In the genomic region with DNA sequence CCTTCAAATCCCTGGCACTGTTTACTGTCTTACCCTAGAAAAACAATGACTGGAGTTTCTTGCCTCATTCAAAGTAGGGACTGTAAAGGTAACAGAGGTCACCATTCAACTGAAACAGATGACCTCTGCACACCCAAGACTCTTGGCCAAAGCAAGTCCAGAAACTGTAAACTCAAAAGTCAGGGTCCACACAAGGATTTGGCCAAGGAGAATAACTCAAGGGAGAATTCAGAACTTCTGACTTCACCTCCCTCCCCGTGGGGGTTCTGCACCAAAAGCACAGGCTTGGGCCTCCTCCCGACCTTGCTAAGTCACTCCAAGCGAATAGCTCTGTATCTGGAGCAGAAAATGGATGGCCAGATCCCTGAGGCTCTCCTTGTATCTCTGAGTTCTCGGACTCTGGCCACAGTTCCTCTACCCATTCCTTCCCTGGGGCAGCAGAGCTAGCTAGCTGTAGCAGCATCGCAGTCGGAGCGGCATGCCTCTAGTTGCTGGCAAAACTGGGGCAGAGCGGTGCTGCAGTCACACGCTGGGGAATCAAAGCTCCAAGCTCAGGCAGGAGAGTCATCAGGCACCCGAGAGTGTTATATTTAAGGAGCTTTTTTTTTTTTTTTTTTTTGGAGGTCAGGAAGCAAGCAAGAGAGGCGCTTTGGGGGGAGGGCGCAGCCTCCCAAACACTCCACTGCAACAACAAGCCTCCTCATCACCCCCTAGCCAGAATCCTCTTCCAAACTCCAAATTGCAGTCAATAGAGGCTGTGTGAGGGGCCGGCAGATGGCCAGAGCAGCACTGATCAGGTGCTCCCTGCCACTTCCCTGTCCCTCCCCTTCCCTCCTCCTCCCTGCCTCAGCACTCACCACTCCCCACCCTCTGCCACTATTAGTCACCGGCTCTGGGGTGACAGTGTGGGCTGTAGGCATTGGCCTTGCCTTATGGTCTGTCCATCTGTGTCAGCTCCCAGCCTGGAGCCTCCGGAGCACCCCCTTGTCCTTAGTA, we compare ENCODE assay signal across 8 mouse cellular contexts.
DNase-seq lines count a peak whose midpoint lies in the region; ATAC-seq and TF ChIP-seq lines count a peak whose summit lies in the region.

No protein-coding gene starts in this region.

- WGBS in hindbrain, embryonic 12.5 days, result 15% methylated on average over 15 of the region's 15 CpGs
- 10% methylated on average over 15 of the region's 15 CpGs for WGBS in neural tube, embryonic 14.5 days

- no peaks in the 10 kb centered on the region for H3K27me3 ChIP-seq in CH12.LX (replicated peaks)
- H3K27me3 ChIP-seq in hindbrain, embryonic 12.5 days, result no peaks in the 10 kb centered on the region
- no peaks in the 10 kb centered on the region for H3K27me3 ChIP-seq in neural tube, embryonic 14.5 days (ENCODE audit: control insufficient read depth, insufficient read depth, low read length)

- no peak overlapping the region for H3K27ac ChIP-seq in CH12.LX (ENCODE audit: insufficient read depth, low read depth)
- H3K27ac ChIP-seq in hindbrain, embryonic 12.5 days, result no peak overlapping the region
- peak overlapping the region; percentile 16; the same call in 1 of the 2 replicates for H3K27ac ChIP-seq in neural tube, embryonic 14.5 days (ENCODE audit: low read depth, low read length)
- no peak overlapping the region for H3K27ac ChIP-seq in gastrocnemius, adult 2 months

- peaks cover 0 to 43% of the 10 kb centered on the region in 2 experiments for H3K36me3 ChIP-seq in CH12.LX (replicated peaks in 1 of 2; ENCODE audit: control insufficient read depth in 1 of 2, insufficient read depth in 1 of 2, low read length in 1 of 2)
- H3K36me3 ChIP-seq in hindbrain, embryonic 12.5 days, result no peaks in the 10 kb centered on the region
- H3K36me3 ChIP-seq in neural tube, embryonic 14.5 days (ENCODE audit: control insufficient read depth, insufficient read depth, low read length), result no peaks in the 10 kb centered on the region

- peaks cover 2% of the 10 kb centered on the region for H3K9me3 ChIP-seq in CH12.LX (replicated peaks; ENCODE audit: low read length)
- no peaks in the 10 kb centered on the region for H3K9me3 ChIP-seq in hindbrain, embryonic 12.5 days (replicated peaks)
- H3K9me3 ChIP-seq in neural tube, embryonic 14.5 days (ENCODE audit: control insufficient read depth, low read length), result no peaks in the 10 kb centered on the region

- TF ChIP-seq RAD21 in CH12.LX (IDR thresholded peaks at IDR 0.05; ENCODE audit: low read depth, low read length), result no peak

- no peak overlapping the region for H3K4me2 ChIP-seq in CH12.LX (ENCODE audit: insufficient read depth, low read depth, poor library complexity, severe bottlenecking)
- no peak overlapping the region; the same call in 1 of the 2 replicates for H3K4me2 ChIP-seq in hindbrain, embryonic 12.5 days (replicated peaks)
- no peak overlapping the region for H3K4me2 ChIP-seq in neural tube, embryonic 14.5 days (ENCODE audit: low read depth, low read length)

- dilution Hi-C loops in CH12.LX (cut with MboI; ENCODE audit: extremely low pct_ligation_motif_present, extremely low pct_unique_long_range_greater_than_20kb, low sequenced_read_pairs), result no loop called here

- H3K79me2 ChIP-seq in CH12.LX (replicated peaks; ENCODE audit: control insufficient read depth, extremely low read depth, insufficient read depth, poor library complexity, severe bottlenecking), result no peaks in the 10 kb centered on the region; the same call in 1 of the 2 replicates

- no peak for TF ChIP-seq POLR2A in CH12.LX (IDR thresholded peaks at IDR 0.05; ENCODE audit: low read depth, low read length)

- no peak for TF ChIP-seq CTCF in CH12.LX (conservative IDR thresholded peaks at IDR 0.05 in 1 of 2, IDR thresholded peaks at IDR 0.05 in 1 of 2; ENCODE audit: low read depth in 2 of 2, low read length in 2 of 2)
- no peak for TF ChIP-seq CTCF in gastrocnemius, adult 2 months (IDR thresholded peaks at IDR 0.05)

- no peak overlapping the region for H3K4me3 ChIP-seq in CH12.LX (replicated peaks in 1 of 3; ENCODE audit: low read depth in 2 of 3, low read length in 2 of 3, poor library complexity in 1 of 3)
- H3K4me3 ChIP-seq in hindbrain, embryonic 12.5 days, result no peak overlapping the region
- no peak overlapping the region for H3K4me3 ChIP-seq in neural tube, embryonic 14.5 days (ENCODE audit: low read depth, low read length)
- H3K4me3 ChIP-seq in gastrocnemius, adult 2 months, result no peak overlapping the region

- peak; percentile 88 for ATAC-seq in hindbrain, embryonic 12.5 days (ENCODE audit: low FRiP score)
- peak; percentile 70; the same call in 1 of the 2 replicates for ATAC-seq in neural tube, embryonic 14.5 days (ENCODE audit: low read depth)

- no peak overlapping the region for H3K9ac ChIP-seq in CH12.LX (ENCODE audit: insufficient read depth, low read depth)
- 0 out of 2 replicates have a peak overlapping the region, but pooled peaks have one; percentile 27 for H3K9ac ChIP-seq in hindbrain, embryonic 12.5 days
- no peak overlapping the region for H3K9ac ChIP-seq in neural tube, embryonic 14.5 days (replicated peaks; ENCODE audit: low read depth, low read length)

- intact Hi-C loops in left cerebral cortex, postnatal 4 days (cut with DNase I), result no loop called here
- intact Hi-C loops in gastrocnemius, adult 2 months (cut with DNase I), result no loop called here

- in situ Hi-C loops in CH12.LX (cut with MboI; ENCODE audit: low pct_ligation_motif_present, low pct_unique_long_range_greater_than_20kb, low sequenced_read_pairs), result no loop called here

- peak; percentile 9 for DNase-seq in CH12.LX (ENCODE audit: extremely low read depth)
- peak; percentile 6 for DNase-seq in NIH3T3 (ENCODE audit: low read depth)
- peak; percentile 39 for DNase-seq in embryo, embryonic 10.5 days (ENCODE audit: low spot score)
- DNase-seq in left cerebral cortex, postnatal 4 days, result peak; percentile 90
- DNase-seq in gastrocnemius, adult 2 months, result no peak
- no peak for DNase-seq in testis, postnatal 14 days (ENCODE audit: low spot score)

- no peak for TF ChIP-seq EP300 in CH12.LX (IDR thresholded peaks at IDR 0.05; ENCODE audit: low read length)

- peaks cover 3 to 16% of the 10 kb centered on the region in 2 experiments; a peak in 3 of 4 replicates for H3K4me1 ChIP-seq in CH12.LX (ENCODE audit: control insufficient read depth in 1 of 2, insufficient read depth in 2 of 2)
- peaks cover 13% of the 10 kb centered on the region for H3K4me1 ChIP-seq in hindbrain, embryonic 12.5 days
- H3K4me1 ChIP-seq in neural tube, embryonic 14.5 days (ENCODE audit: control insufficient read depth, insufficient read depth, low read length), result peaks cover 9% of the 10 kb centered on the region; the same call in 1 of the 2 replicates

TF ChIP-seq in CH12.LX, 34 proteins besides CTCF, POLR2A, EP300 and RAD21:
- TF ChIP-seq TCF12 (IDR thresholded peaks at IDR 0.05; ENCODE audit: low read depth, low read length) (no peak), MAX (IDR thresholded peaks at IDR 0.05; ENCODE audit: low read length) (no peak), NELFE (IDR thresholded peaks at IDR 0.05; ENCODE audit: low read depth, low read length) (no peak), SIN3A (IDR thresholded peaks at IDR 0.05; ENCODE audit: low read length) (no peak), MAFK (IDR thresholded peaks at IDR 0.05; ENCODE audit: insufficient replicate concordance, low read length) (no peak), ZNF384 (IDR thresholded peaks at IDR 0.05; ENCODE audit: low read depth, low read length) (no peak), BHLHE40 (IDR thresholded peaks at IDR 0.05; ENCODE audit: low read depth, low read length) (no peak), ETS1 (conservative IDR thresholded peaks at IDR 0.05; ENCODE audit: low read depth, low read length) (no peak), NRF1 (IDR thresholded peaks at IDR 0.05; ENCODE audit: low read depth, low read length) (no peak)

Comparison
In these comparisons a context has a peak if more than half of its experiments do, and no peak if none do; other contexts are left out.
1. DNase-seq: peak in CH12.LX (single experiment), NIH3T3 (single experiment), embryo, embryonic 10.5 days (single experiment) and left cerebral cortex, postnatal 4 days (single experiment); none in gastrocnemius, adult 2 months (single experiment) and testis, postnatal 14 days (single experiment).